Mouse (Mus musculus) embryonic fibroblast, embryonic 13.5 days (primary cell): ENCODE data around the gene Zfp503.

Experiments used
- CTCF ChIP-seq: IDR thresholded peaks from 2 replicates; pipeline ENCODE4 v1.5.1; 2011; ENCODE audit warnings: mild to moderate bottlenecking, control low read depth, low read length, moderate library complexity, borderline replicate concordance; ENCODE audit not compliant: insufficient read depth
- POLR2A ChIP-seq: IDR thresholded peaks from 2 replicates; pipeline ENCODE4 v1.6.1; 2011; ENCODE audit warnings: low read depth, mild to moderate bottlenecking, control low read depth, low read length, moderate library complexity

DNA sequence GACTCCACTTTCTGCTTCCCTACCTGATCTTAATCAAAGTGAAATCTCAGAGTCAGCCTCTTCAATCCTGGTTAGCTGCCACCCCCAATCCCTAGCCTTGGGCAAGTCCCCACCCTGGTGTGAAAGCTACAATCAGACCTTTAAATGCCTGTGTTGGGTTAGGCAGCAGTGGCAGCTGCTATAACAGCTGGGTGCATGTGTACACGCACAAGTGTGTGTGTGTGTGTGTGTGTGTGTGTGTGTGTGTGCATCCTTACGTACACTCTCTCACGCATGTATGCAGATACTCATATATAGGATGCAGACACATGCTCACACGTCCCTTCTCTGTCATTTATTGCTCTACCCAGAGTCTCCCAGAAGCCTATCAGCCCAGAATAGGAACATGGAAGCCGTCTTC is 30.8 kb downstream of the Zfp503 start:
- TF ChIP-seq POLR2A (no peak), CTCF (no peak)
